Mouse (Mus musculus) forebrain, embryonic 10.5 days (tissue): ENCODE results near the gene Mfsd4b5. TPM values are rescaled to one million over a fixed set of nuclear protein-coding genes. Genes with fewer than 3 reads are reported as not detected.

Experiments used
- polyA plus RNA-seq: library from polyadenylated mRNA; unstranded; fragments of >200 nt; fragmentation: Nextera tagmentation; extraction: Ambion mirVana; gene quantifications from 2 replicates; pipeline ENCODE4 v1.2.1, GENCODE M21; 2016

Gene Mfsd4b5
- polyA plus RNA-seq, 1 experiment from 2014 or later = not detected

Other genes starting within 250 kb of the Mfsd4b5 start
- gene Mfsd4b4, start 87.4 kb downstream of the Mfsd4b5 start, polyA plus RNA-seq = 5.0 and 5.6 TPM in 2 replicates
- gene Mfsd4b2, start 59.7 kb downstream of the Mfsd4b5 start, polyA plus RNA-seq = not detected in 2 replicates
- 0.15 TPM in 1 of 2 replicates, not detected in the other for gene Mfsd4b3, start 26.5 kb downstream of the Mfsd4b5 start, polyA plus RNA-seq
- gene Mfsd4b1, start 38.6 kb upstream of the Mfsd4b5 start, polyA plus RNA-seq = 0.12 TPM in 1 of 2 replicates, not detected in the other
- gene Slc16a10, start 155.6 kb upstream of the Mfsd4b5 start, polyA plus RNA-seq = 5.9 and 6.3 TPM in 2 replicates